19 mouse cellular contexts compared by ENCODE assay signal in the genomic region with DNA sequence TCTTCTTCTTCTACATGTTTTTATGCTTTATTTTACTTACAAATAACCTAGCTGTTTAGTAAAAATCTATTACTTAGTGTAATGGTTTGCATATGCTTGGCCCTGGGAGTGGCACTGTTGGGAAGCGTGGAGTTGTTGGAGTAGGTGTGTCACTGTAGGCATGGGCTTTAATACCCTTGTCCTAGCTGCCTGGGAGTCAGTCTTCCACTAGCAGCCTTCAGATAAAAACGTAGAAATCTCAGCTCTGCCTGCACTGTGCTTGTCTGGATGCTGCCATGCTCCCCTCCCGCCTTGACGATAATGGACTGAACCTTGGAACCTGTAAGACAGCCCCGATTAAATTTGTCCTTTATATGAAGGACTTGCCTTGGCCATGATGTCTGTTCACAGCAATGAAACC.
"Had no signal": no experiment of that assay in that cellular context is flagged by ENCODE, and none has a peak within 500 bp of the region (broad histone marks: within the 10 kb centered on the region; RNA-seq: fewer than 3 reads in every experiment).

No protein-coding gene starts in this region.

- DNase-seq: gastrocnemius, postnatal 14 days; gastrocnemius, postnatal 36 days; heart, adult 18-20 months; heart, postnatal 10 days; heart, postnatal 36 days; kidney, adult 11 months; kidney, adult 8-10 months; kidney, postnatal 10 days; kidney, postnatal 25 days; kidney, postnatal 4 days; left cerebral cortex, postnatal 4 days had no signal

- H3K27me3 ChIP-seq: heart, embryonic 12.5 days; hindbrain, embryonic 13.5 days; hindbrain, embryonic 15.5 days; limb, embryonic 13.5 days; limb, embryonic 15.5 days; liver, embryonic 12.5 days had no signal

- H3K36me3 ChIP-seq: heart, embryonic 10.5 days; heart, embryonic 12.5 days; hindbrain, embryonic 13.5 days; hindbrain, embryonic 15.5 days; limb, embryonic 13.5 days; limb, embryonic 15.5 days; liver, embryonic 12.5 days had no signal

- H3K4me1 ChIP-seq: hindbrain, embryonic 13.5 days; hindbrain, embryonic 15.5 days; limb, embryonic 15.5 days had no signal

- H3K9me3 ChIP-seq: heart, embryonic 10.5 days; heart, embryonic 12.5 days; hindbrain, embryonic 13.5 days; hindbrain, embryonic 15.5 days; limb, embryonic 13.5 days; limb, embryonic 15.5 days; liver, embryonic 12.5 days had no signal

- H3K4me3 ChIP-seq: heart, embryonic 10.5 days; heart, embryonic 12.5 days; hindbrain, embryonic 13.5 days; hindbrain, embryonic 15.5 days; left cerebral cortex, adult 2 months; limb, embryonic 13.5 days; limb, embryonic 15.5 days; liver, embryonic 12.5 days had no signal
